Mouse (Mus musculus) spleen, embryonic (tissue): Measurements from ENCODE around the gene Sh3bp1.

Source experiments
- CTCF ChIA-PET: fragments of 350-600 bp; sonication (Branson Sonifier 250); formaldehyde crosslinking; loops from one replicate; lab custom pipeline; 2022; lab: Charles Lee

Gene Sh3bp1

GRCm38 (mm10) chr15:78936403-78936802, 36.8 kb downstream of the Sh3bp1 start:
- CTCF ChIA-PET, result interaction anchor here (0.5 kb wide), 1 partner anchor 95 kb away, joined by 4 read pairs; no protein-coding TSS in a partner anchor

GRCm38 (mm10) chr15:78937311-78937710, 37.7 kb downstream of the Sh3bp1 start:
- CTCF ChIA-PET, result no interaction called here

- CTCF ChIA-PET, result no interaction called here
Observed at GRCm38 (mm10) chr15:78937963-78938362, 38.4 kb downstream of the Sh3bp1 start.

- CTCF ChIA-PET, result interaction anchor here (1.3 kb wide), 1 partner anchor 24 kb away, joined by 3 read pairs; no protein-coding TSS in a partner anchor
Observed at GRCm38 (mm10) chr15:78940325-78940724, 40.8 kb downstream of the Sh3bp1 start.

- CTCF ChIA-PET, result interaction anchor here (0.7 to 1.8 kb wide), 5 partner anchors 9 to 836 kb away, joined by 3 to 13 read pairs (median 3); partner anchors contain the start of gene Pdxp
Observed at GRCm38 (mm10) chr15:78942663-78943062, 43.1 kb downstream of the Sh3bp1 start.

- CTCF ChIA-PET, result no interaction called here
Observed at GRCm38 (mm10) chr15:78946232-78946631, 46.7 kb downstream of the Sh3bp1 start.

GRCm38 (mm10) chr15:78947657-78948056, 48.1 kb downstream of the Sh3bp1 start, which contains the start of gene Triobp:
Gene Triobp (plus strand): TSS chr15:78947724.
- CTCF ChIA-PET, result interaction anchor here (0.9 kb wide), 1 partner anchor 10 kb away, joined by 5 read pairs; no protein-coding TSS in a partner anchor

- CTCF ChIA-PET, result interaction anchor here (0.6 to 0.9 kb wide), 2 partner anchors 10 to 31 kb away, joined by 3 to 5 read pairs; no protein-coding TSS in a partner anchor
Observed at GRCm38 (mm10) chr15:78948152-78948725, 48.7 kb downstream of the Sh3bp1 start.

- CTCF ChIA-PET, result interaction anchor here (0.6 to 0.7 kb wide), 3 partner anchors 30 to 1574 kb away, joined by 3 to 5 read pairs (median 3); no protein-coding TSS in a partner anchor
Observed at GRCm38 (mm10) chr15:78948883-78949282, 49.3 kb downstream of the Sh3bp1 start.

GRCm38 (mm10) chr15:78955663-78956062, 56.1 kb downstream of the Sh3bp1 start:
- CTCF ChIA-PET, result no interaction called here

- CTCF ChIA-PET, result no interaction called here
Observed at GRCm38 (mm10) chr15:78956351-78956750, 56.8 kb downstream of the Sh3bp1 start.

GRCm38 (mm10) chr15:78957021-78957420, 57.5 kb downstream of the Sh3bp1 start:
- CTCF ChIA-PET, result interaction anchor here (1.3 kb wide), 1 partner anchor 9 kb away, joined by 5 read pairs; the partner anchor contains the start of gene Triobp

- CTCF ChIA-PET, result interaction anchor here (1.4 kb wide), 1 partner anchor 56 kb away, joined by 3 read pairs; no protein-coding TSS in a partner anchor
Observed at GRCm38 (mm10) chr15:78959537-78959936, 60.0 kb downstream of the Sh3bp1 start.

- CTCF ChIA-PET, result interaction anchor here (1.4 kb wide), 1 partner anchor 57 kb away, joined by 3 read pairs; no protein-coding TSS in a partner anchor
Observed at GRCm38 (mm10) chr15:78960088-78960487, 60.5 kb downstream of the Sh3bp1 start.
